Mouse (Mus musculus): Measurements from ENCODE around the gene Rasgef1b. TPM values are rescaled to one million over a fixed set of nuclear protein-coding genes. Genes with fewer than 3 reads are reported as not detected.
"Not testable (repeated sequence)": the region's sequence is repeated elsewhere in the genome, so short reads cannot be mapped to it uniquely, and the experiment has no call there.

The Rasgef1b gene
- polyA plus RNA-seq, 1 experiment from 2014 or later, result 39.7 TPM

- WGBS, result 48% methylated on average over 11 of the region's 11 CpGs
Observed at GRCm38 (mm10) chr5:99236888-99237752, 491.7 kb downstream of the Rasgef1b start.

GRCm38 (mm10) chr5:99236431-99236830 is 492.4 kb downstream of the Rasgef1b start:
- Histone ChIP-seq H3K9me3 (no peaks in the 10 kb centered on the region), H3K27me3 (replicated peaks) (no peaks in the 10 kb centered on the region), H3K4me3 (no peak overlapping the region), H3K4me2 (replicated peaks) (no peak overlapping the region), H3K4me1 (no peaks in the 10 kb centered on the region), H3K27ac (no peak overlapping the region), H3K36me3 (peaks cover 66% of the 10 kb centered on the region), H3K9ac (no peak overlapping the region)
- ATAC-seq (ENCODE audit: low FRiP score, low read depth), result no peak
- 91% methylated on average over 4 of the region's 4 CpGs for WGBS

More at GRCm38 (mm10) chr5:99236888-99237752, 491.7 kb downstream of the Rasgef1b start:
- Histone ChIP-seq H3K36me3 (peaks cover 61% of the 10 kb centered on the region), H3K4me3 (no peak overlapping the region), H3K9ac (no peak overlapping the region), H3K9me3 (no peaks in the 10 kb centered on the region), H3K27ac (no peak overlapping the region), H3K27me3 (replicated peaks) (no peaks in the 10 kb centered on the region), H3K4me2 (replicated peaks) (no peak overlapping the region), H3K4me1 (no peaks in the 10 kb centered on the region)
- ATAC-seq (ENCODE audit: low FRiP score, low read depth), result no peak

GRCm38 (mm10) chr5:99234275-99234674 is 494.6 kb downstream of the Rasgef1b start:
- 91% methylated on average over 17 of the region's 17 CpGs for WGBS
- Histone ChIP-seq H3K9ac (no peak overlapping the region), H3K9me3 (no peaks in the 10 kb centered on the region), H3K27ac (no peak overlapping the region), H3K4me2 (replicated peaks) (no peak overlapping the region), H3K36me3 (peaks cover 66% of the 10 kb centered on the region), H3K27me3 (replicated peaks) (no peaks in the 10 kb centered on the region), H3K4me1 (no peaks in the 10 kb centered on the region), H3K4me3 (no peak overlapping the region)
- no peak for ATAC-seq (ENCODE audit: low FRiP score, low read depth)

GRCm38 (mm10) chr5:99233176-99233575 is 495.7 kb downstream of the Rasgef1b start:
- Histone ChIP-seq H3K4me2 (replicated peaks) (no peak overlapping the region), H3K36me3 (peaks cover 67% of the 10 kb centered on the region), H3K9me3 (no peaks in the 10 kb centered on the region), H3K4me1 (no peaks in the 10 kb centered on the region), H3K27me3 (replicated peaks) (no peaks in the 10 kb centered on the region), H3K4me3 (no peak overlapping the region), H3K27ac (no peak overlapping the region), H3K9ac (no peak overlapping the region)
- ATAC-seq (ENCODE audit: low FRiP score, low read depth), result no peak
- WGBS, result 87% methylated on average over 3 of the region's 3 CpGs

- H3K27ac ChIP-seq, result no peak overlapping the region
- peaks cover 72% of the 10 kb centered on the region for H3K36me3 ChIP-seq
- H3K4me1 ChIP-seq, result no peaks in the 10 kb centered on the region
- no peaks in the 10 kb centered on the region for H3K9me3 ChIP-seq
- H3K4me3 ChIP-seq, result no peak overlapping the region
- 90% methylated on average over 8 of the region's 8 CpGs for WGBS
- H3K27me3 ChIP-seq (replicated peaks), result no peaks in the 10 kb centered on the region
- ATAC-seq (ENCODE audit: low FRiP score, low read depth), result no peak
- no peak overlapping the region for H3K9ac ChIP-seq
- H3K4me2 ChIP-seq (replicated peaks), result no peak overlapping the region
Observed at GRCm38 (mm10) chr5:99232410-99232809, 496.5 kb downstream of the Rasgef1b start.

- peaks cover 77% of the 10 kb centered on the region for H3K36me3 ChIP-seq
- no peak overlapping the region for H3K4me3 ChIP-seq
- no peaks in the 10 kb centered on the region for H3K27me3 ChIP-seq (replicated peaks)
- 93% methylated on average over 7 of the region's 7 CpGs for WGBS
- no peak overlapping the region for H3K4me2 ChIP-seq (replicated peaks)
- H3K4me1 ChIP-seq, result no peaks in the 10 kb centered on the region
- H3K9me3 ChIP-seq, result no peaks in the 10 kb centered on the region
- no peak overlapping the region for H3K27ac ChIP-seq
- no peak overlapping the region for H3K9ac ChIP-seq
- ATAC-seq (ENCODE audit: low FRiP score, low read depth), result no peak
Observed at GRCm38 (mm10) chr5:99230476-99230875, 498.4 kb downstream of the Rasgef1b start.

GRCm38 (mm10) chr5:99227361-99227760 is 501.5 kb downstream of the Rasgef1b start:
- Histone ChIP-seq H3K27ac (no peak overlapping the region), H3K9me3 (no peaks in the 10 kb centered on the region), H3K4me1 (peaks cover 5% of the 10 kb centered on the region), H3K27me3 (replicated peaks) (no peaks in the 10 kb centered on the region), H3K9ac (no peak overlapping the region), H3K4me3 (no peak overlapping the region), H3K4me2 (replicated peaks) (no peak overlapping the region), H3K36me3 (peaks cover 61% of the 10 kb centered on the region)
- ATAC-seq (ENCODE audit: low FRiP score, low read depth), result no peak
- WGBS, result 74% methylated on average over 4 of the region's 4 CpGs

GRCm38 (mm10) chr5:99224571-99225011 is 504.3 kb downstream of the Rasgef1b start:
- 17% methylated on average over 5 of the region's 5 CpGs for WGBS
- Histone ChIP-seq H3K9ac (no peak overlapping the region), H3K4me3 (no peak overlapping the region), H3K4me1 (peaks cover 5% of the 10 kb centered on the region), H3K4me2 (replicated peaks) (no peak overlapping the region), H3K36me3 (peaks cover 55% of the 10 kb centered on the region), H3K27ac (no peak overlapping the region; the same call in 1 of the 2 replicates), H3K9me3 (no peaks in the 10 kb centered on the region), H3K27me3 (replicated peaks) (no peaks in the 10 kb centered on the region)
- ATAC-seq (ENCODE audit: low FRiP score, low read depth), result peak; percentile 41

GRCm38 (mm10) chr5:99223869-99224498 is 504.9 kb downstream of the Rasgef1b start:
- no peaks in the 10 kb centered on the region for H3K9me3 ChIP-seq
- H3K27me3 ChIP-seq (replicated peaks), result no peaks in the 10 kb centered on the region
- no peak overlapping the region for H3K4me3 ChIP-seq
- WGBS, result 46% methylated on average over 15 of the region's 15 CpGs
- peaks cover 5% of the 10 kb centered on the region for H3K4me1 ChIP-seq
- H3K4me2 ChIP-seq (replicated peaks), result no peak overlapping the region
- ATAC-seq (ENCODE audit: low FRiP score, low read depth), result no peak
- no peak overlapping the region for H3K27ac ChIP-seq
- H3K36me3 ChIP-seq, result peaks cover 53% of the 10 kb centered on the region
- H3K9ac ChIP-seq, result no peak overlapping the region

- H3K36me3 ChIP-seq, result peaks cover 54% of the 10 kb centered on the region
- 57% methylated on average over 5 of the region's 5 CpGs for WGBS
- H3K9ac ChIP-seq, result no peak overlapping the region
- H3K9me3 ChIP-seq, result no peaks in the 10 kb centered on the region
- H3K4me3 ChIP-seq, result no peak overlapping the region
- ATAC-seq (ENCODE audit: low FRiP score, low read depth), result no peak
- H3K27ac ChIP-seq, result no peak overlapping the region
- no peaks in the 10 kb centered on the region for H3K27me3 ChIP-seq (replicated peaks)
- no peak overlapping the region for H3K4me2 ChIP-seq (replicated peaks)
- H3K4me1 ChIP-seq, result peaks cover 6% of the 10 kb centered on the region; the same call in 1 of the 2 replicates
Observed at GRCm38 (mm10) chr5:99218385-99218784, 510.5 kb downstream of the Rasgef1b start.

GRCm38 (mm10) chr5:99216588-99217152 is 512.2 kb downstream of the Rasgef1b start:
- not testable (repeated sequence) for H3K9me3 ChIP-seq; H3K4me2 ChIP-seq (replicated peaks); H3K4me1 ChIP-seq; H3K4me3 ChIP-seq; H3K27me3 ChIP-seq (replicated peaks); H3K27ac ChIP-seq; H3K9ac ChIP-seq
- peaks cover 38% of the 10 kb centered on the region for H3K36me3 ChIP-seq
- WGBS, result 96% methylated on average over 1 of the region's 1 CpGs
- 0 out of 2 replicates have a peak, but pooled peaks have one; percentile 29 for ATAC-seq (ENCODE audit: low FRiP score, low read depth)

All from neural tube, embryonic 12.5 days (tissue).